Mouse (Mus musculus) testis, adult 2 months (tissue): ENCODE measurements at regions not wholly inside any gene's neighbourhood (a gene's known extent, or its start where the extent isn't known, plus 50 kb on each side); places are given as distances from the start of the nearest gene placed in this dataset.

Source experiments
- H3K27ac ChIP-seq: fragments of 200-500 bp; 2 replicates; pipeline ENCODE4 v1.5.1; 2012; ENCODE audit warnings: low read depth, low read length; ENCODE audit not compliant: control insufficient read depth, insufficient read depth
- H3K27me3 ChIP-seq: fragments of 200-500 bp; 2 replicates; pipeline ENCODE4 v1.6.1; 2012; ENCODE audit warnings: mild to moderate bottlenecking, low read length, moderate library complexity; ENCODE audit not compliant: control insufficient read depth, insufficient read depth
- H3K36me3 ChIP-seq: fragments of 200-500 bp; 2 replicates; pipeline ENCODE4 v1.6.1; 2012; ENCODE audit warnings: mild to moderate bottlenecking, low read length; ENCODE audit not compliant: control insufficient read depth, insufficient read depth
- H3K4me1 ChIP-seq: fragments of 200-500 bp; 2 replicates; pipeline ENCODE4 v1.6.1; 2012; ENCODE audit warnings: low read length; ENCODE audit not compliant: control insufficient read depth, insufficient read depth
- H3K4me3 ChIP-seq: fragments of 200-500 bp; 2 replicates; pipeline ENCODE4 v1.5.1; 2012; ENCODE audit warnings: low read depth, mild to moderate bottlenecking, low read length, moderate library complexity, mixed read lengths; ENCODE audit not compliant: control insufficient read depth
- CTCF ChIP-seq: fragments of 200-500 bp; IDR thresholded peaks from 2 replicates; pipeline ENCODE4 v1.5.1; 2012; ENCODE audit warnings: low read depth, mild to moderate bottlenecking, inconsistent platforms, low read length, moderate library complexity; ENCODE audit not compliant: control insufficient read depth, insufficient read depth, insufficient replicate concordance
- POLR2A ChIP-seq: fragments of 200-500 bp; IDR thresholded peaks from 2 replicates; pipeline ENCODE4 v1.6.1; 2012; ENCODE audit warnings: low read depth, mild to moderate bottlenecking, inconsistent platforms, low read length, moderate library complexity; ENCODE audit not compliant: control insufficient read depth

GRCm38 (mm10) chr4:45685031-45685430 lies 113.8 kb upstream of the Aldh1b1 start:
- H3K27me3 ChIP-seq, result no peaks in the 10 kb centered on the region
- no peak overlapping the region for H3K27ac ChIP-seq
- no peaks in the 10 kb centered on the region for H3K4me1 ChIP-seq
- H3K4me3 ChIP-seq, result no peak overlapping the region
- TF ChIP-seq CTCF (no peak), POLR2A (no peak)
- no peaks in the 10 kb centered on the region for H3K36me3 ChIP-seq

- Histone ChIP-seq H3K27ac (no peak overlapping the region), H3K4me1 (no peaks in the 10 kb centered on the region), H3K27me3 (no peaks in the 10 kb centered on the region), H3K4me3 (no peak overlapping the region), H3K36me3 (no peaks in the 10 kb centered on the region)
- TF ChIP-seq CTCF (no peak), POLR2A (no peak)
These were observed 115.6 kb upstream of the Aldh1b1 start for GRCm38 (mm10) chr4:45683205-45683604.

GRCm38 (mm10) chr4:45682746-45683145 lies 116.1 kb upstream of the Aldh1b1 start:
- H3K27ac ChIP-seq, result no peak overlapping the region
- no peak overlapping the region for H3K4me3 ChIP-seq
- H3K27me3 ChIP-seq, result no peaks in the 10 kb centered on the region
- no peak for TF ChIP-seq POLR2A
- no peak for TF ChIP-seq CTCF
- no peaks in the 10 kb centered on the region for H3K4me1 ChIP-seq
- H3K36me3 ChIP-seq, result no peaks in the 10 kb centered on the region

GRCm38 (mm10) chr4:45676137-45676536 lies 122.7 kb upstream of the Aldh1b1 start:
- H3K4me1 ChIP-seq, result no peaks in the 10 kb centered on the region
- no peaks in the 10 kb centered on the region for H3K27me3 ChIP-seq
- no peak overlapping the region for H3K4me3 ChIP-seq
- no peak overlapping the region for H3K27ac ChIP-seq
- TF ChIP-seq POLR2A (no peak), CTCF (no peak)
- H3K36me3 ChIP-seq, result no peaks in the 10 kb centered on the region

- H3K4me3 ChIP-seq, result no peak overlapping the region
- H3K27me3 ChIP-seq, result no peaks in the 10 kb centered on the region
- no peaks in the 10 kb centered on the region for H3K36me3 ChIP-seq
- TF ChIP-seq POLR2A (no peak), CTCF (no peak)
- no peak overlapping the region for H3K27ac ChIP-seq
- no peaks in the 10 kb centered on the region for H3K4me1 ChIP-seq
These were observed 124.5 kb upstream of the Aldh1b1 start for GRCm38 (mm10) chr4:45674291-45674690.

- no peak overlapping the region for H3K27ac ChIP-seq
- H3K4me3 ChIP-seq, result no peak overlapping the region
- H3K36me3 ChIP-seq, result no peaks in the 10 kb centered on the region
- H3K4me1 ChIP-seq, result no peaks in the 10 kb centered on the region
- H3K27me3 ChIP-seq, result no peaks in the 10 kb centered on the region
- TF ChIP-seq CTCF, result no peak
- TF ChIP-seq POLR2A, result no peak
These were observed 125.6 kb upstream of the Aldh1b1 start for GRCm38 (mm10) chr4:45673081-45673819.

GRCm38 (mm10) chr4:45672262-45673076 lies 126.4 kb upstream of the Aldh1b1 start:
- no peak overlapping the region for H3K4me3 ChIP-seq
- H3K27me3 ChIP-seq, result no peaks in the 10 kb centered on the region
- no peak for TF ChIP-seq POLR2A
- no peak for TF ChIP-seq CTCF
- no peaks in the 10 kb centered on the region for H3K4me1 ChIP-seq
- H3K27ac ChIP-seq, result no peak overlapping the region
- H3K36me3 ChIP-seq, result no peaks in the 10 kb centered on the region
